Mouse (Mus musculus): ENCODE data around the gene BC034090. TPM values are rescaled to one million over a fixed set of nuclear protein-coding genes. Genes with fewer than 3 reads are reported as not detected.

Gene BC034090
- total and polyA plus RNA-seq, 3 experiments: 29.6 to 33.5 (median 30.6) TPM

DNA sequence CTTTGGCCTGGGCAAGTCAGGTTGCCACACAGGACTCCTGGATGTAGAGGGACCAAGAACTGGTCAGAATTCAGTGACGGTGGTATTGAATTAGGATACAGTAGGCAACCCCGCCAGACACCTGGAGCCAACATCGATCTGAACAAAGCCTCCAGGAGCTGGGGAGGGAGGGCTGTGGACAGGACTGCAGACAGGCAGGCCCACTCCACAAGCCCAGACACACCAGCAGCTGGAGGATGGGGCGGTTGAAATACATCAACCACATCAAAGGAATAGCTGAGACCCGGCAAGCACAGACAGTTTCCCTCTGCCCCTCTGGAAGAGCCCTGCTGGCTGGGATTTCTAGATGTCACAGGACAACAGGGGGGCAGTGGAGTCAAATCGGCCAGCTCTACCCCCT, 27.4 kb downstream of the BC034090 start:
- no peak for DNase-seq

DNA sequence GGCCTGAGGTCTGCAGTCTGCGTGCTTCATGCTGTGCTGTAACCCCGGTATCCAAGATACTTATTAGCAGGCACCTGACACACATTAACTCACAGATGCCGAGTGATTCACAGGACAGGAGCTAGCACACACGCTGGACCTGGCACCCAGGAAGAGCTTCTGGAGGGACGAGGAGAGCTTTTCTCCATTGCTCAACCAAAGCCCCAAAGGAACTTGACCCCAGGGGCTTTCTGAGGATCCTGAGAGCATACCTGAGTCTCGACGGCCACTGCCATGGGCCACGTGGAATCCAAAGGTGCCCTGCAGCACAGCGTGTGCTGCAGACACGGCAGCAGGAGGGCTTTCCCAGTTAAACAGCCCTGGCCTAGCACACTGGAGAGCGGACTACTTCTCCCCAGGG, 27.9 kb downstream of the BC034090 start:
- no peak for DNase-seq

DNA sequence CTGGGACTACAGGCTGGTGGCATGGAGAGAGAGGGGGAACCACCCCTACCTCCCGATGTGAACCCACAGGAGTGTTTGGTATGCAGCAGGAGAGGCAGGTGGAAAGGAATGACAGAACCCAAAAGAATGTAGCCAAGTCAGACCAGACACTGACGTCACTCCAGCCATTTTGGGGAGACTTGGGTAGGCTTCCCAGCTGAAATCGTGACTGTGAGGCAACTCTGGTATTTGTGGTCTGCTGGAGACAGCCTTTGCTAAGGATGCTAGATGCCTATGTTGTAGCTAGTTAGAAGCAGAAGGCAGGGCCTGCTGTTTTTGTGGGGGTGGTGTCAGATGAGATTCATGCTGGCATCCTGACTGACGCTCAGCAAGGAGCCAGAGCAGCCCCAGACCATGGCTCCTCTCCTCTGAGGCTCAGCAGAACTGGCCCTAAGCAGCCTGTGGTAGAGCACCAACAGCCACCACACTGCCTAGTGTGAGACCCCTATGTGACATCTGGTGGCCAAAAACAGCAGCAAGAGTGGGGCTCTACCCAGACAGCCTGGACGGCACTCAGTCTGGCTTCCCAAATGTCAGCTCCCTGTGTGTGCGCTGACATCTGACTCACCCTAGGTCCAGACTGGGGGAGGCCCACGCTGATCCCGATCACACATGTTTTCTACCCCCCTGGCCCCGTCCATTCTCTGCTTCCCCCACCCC, 29.0 kb downstream of the BC034090 start:
- no peak for DNase-seq

DNA sequence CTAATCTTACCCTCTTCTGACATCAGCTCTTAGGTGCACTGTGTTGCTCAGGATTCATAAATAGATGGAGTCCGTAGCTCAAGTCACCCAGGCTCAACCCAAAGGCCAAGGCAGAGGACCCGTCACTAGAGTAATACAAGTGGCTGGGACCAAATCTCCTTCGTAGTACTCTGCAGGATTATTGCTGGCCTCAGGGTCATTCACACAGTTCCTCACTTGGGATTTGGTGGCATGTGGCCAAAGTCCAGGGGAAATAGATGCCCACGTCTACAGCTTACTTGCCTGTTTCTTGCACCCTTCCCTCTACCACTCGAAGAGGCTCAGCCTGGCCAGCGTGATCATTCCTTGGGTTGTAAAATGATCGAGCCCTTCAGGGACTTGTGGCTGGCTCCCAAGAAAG, 30.3 kb downstream of the BC034090 start:
- no peak for DNase-seq

DNA sequence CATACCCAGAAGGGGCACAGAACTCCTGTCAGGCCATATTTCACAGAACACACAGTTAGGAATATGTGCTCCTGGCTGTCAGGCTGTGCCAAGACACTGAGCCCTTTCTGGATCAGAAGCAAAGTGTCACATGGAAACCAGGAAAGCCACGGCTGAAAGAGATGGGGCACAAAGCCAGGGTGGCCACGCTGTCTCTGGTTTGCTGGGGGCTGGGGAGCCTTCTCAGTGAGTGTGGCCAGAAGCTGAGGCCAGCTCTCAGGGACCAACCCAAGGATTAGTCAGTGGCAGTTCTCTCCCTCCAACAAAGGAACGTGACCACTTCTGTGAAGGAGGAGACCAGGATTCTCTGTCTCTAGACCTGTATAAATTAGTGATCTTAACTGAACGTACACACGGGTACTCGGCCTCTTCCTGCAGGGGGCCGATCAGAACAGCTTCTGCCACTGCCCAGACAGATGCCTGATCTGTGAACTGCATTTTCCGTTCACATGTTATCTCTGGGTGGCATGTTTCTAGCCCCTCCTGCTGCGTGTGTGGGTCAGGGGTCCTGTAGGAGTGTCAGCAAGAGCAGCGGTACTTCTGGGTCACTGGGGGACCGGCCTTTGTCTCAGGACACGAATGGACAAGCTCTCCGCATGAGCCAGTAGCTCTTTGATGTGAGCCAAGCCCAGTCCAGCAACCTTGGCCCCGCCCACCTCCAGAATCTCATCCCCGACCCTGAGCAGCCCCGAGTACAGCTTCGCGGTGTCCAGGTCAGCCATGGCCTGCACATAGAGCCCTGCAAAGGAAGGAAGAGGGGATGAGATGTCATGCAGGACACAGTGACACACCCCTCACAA, 31.1 kb downstream of the BC034090 start:
- peak; percentile 67 for DNase-seq

DNA sequence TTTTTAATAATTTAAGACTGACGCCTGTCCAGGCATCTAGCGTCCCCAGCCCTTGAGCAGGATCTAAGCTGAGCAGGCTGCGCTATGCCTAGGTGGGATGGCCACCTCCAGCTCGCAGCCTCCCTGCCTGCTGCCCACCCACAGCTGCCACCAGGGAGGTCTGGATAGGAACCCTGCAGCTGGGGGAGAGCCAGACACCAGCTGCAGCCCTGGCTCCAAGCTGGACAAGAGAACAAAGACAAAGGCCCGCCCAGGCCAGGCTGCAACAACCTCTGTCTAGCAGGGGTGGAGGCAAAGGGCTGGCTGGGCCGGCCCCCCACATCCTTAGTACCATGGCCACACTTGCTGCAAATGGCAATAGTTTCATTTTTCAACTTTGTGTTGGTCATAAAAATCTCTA, 31.8 kb downstream of the BC034090 start:
- peak; percentile 55 for DNase-seq

DNA sequence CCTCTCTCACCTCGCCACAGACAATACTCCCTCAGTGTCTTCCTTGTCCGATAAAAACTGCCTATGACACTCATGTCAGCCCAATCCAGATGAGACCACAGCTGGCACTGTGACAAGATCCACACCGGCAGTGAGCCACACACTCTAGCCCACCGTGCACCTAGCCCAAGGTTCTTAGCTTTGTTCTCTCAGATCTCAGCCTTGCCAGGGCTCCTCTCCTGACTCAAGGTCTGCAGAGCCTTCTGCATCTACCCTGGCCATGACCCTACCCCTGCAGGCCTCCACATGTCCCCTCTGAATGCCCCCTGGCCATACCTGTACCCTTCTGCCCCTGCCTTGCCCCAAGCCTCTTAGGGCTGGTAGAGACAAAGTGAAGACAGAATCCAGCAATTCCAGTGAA, 32.2 kb downstream of the BC034090 start:
- DNase-seq: peak; percentile 52

DNA sequence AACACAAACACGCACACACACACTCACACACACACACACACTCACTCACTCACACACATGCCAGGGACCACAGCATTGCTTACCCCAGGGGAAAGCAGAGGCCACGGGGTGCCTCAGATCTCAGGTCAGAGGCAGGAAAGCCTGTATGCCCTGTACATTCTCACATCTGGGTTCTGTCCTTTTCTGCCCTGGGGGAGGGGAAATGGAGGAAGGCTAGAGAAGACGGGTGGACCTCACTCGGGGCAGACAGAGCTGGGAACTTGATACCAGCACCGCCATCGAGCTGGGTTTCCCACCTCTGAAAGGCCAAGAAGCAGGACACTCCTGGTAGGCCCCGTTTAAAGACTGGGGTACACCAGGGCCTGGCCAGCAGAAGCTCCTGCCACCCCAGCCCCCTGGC, 33.2 kb downstream of the BC034090 start:
- no peak for DNase-seq

DNA sequence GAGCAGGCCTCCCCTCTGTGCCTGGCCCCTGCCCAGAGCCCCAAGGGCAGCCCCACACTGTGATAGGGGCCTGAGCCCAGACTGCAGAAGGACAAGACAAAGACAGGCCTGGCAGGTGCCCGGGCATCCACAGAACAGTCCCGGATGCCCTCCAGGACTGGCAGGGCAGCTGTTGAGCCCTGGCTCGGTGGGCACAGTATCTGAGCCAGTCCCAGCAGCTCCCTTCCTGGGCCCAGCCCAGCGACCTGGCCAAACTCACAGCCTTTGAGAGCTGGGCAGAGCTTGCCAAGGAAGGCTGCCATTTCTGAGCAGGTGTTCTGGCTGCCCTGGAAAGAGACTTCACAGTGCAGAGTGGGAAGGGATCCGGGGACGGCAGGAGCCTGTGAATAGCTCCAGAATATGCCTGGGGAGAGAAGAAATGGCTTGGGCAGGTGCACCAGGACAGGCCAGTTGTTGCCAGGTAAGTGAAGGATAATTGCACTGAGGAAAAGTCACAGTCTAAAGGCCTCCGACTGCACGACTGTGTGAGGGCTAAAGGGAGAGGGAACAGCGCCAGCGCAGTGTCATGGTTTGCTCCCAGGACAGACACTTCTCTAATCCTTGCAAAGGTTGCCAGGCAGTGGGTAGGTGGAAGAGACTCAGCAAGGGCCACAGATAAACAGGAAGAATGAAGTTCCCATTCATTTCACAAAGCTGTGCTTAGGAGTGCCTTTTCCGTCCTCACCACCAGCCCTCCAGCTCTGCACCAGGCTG, 34.1 kb downstream of the BC034090 start:
- no peak for DNase-seq

DNA sequence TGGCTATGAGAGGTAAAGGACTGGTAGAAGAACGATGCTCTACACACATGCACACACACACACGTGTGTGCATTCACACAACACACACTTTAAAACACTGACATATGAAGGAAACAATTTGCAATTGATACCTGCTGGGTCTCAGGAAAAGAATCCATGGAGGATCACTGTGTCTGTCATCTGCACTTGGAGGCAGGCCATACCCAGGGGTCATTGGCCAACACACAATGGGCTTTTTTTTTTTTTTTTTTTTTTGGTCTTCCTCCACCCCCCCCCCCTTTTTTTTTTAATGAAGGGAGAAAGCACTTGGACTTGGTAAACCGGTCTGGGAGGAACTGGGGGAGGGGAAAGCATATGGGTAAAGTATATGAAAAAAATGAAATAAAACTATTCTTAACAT, 36.4 kb downstream of the BC034090 start:
- DNase-seq: no peak

DNA sequence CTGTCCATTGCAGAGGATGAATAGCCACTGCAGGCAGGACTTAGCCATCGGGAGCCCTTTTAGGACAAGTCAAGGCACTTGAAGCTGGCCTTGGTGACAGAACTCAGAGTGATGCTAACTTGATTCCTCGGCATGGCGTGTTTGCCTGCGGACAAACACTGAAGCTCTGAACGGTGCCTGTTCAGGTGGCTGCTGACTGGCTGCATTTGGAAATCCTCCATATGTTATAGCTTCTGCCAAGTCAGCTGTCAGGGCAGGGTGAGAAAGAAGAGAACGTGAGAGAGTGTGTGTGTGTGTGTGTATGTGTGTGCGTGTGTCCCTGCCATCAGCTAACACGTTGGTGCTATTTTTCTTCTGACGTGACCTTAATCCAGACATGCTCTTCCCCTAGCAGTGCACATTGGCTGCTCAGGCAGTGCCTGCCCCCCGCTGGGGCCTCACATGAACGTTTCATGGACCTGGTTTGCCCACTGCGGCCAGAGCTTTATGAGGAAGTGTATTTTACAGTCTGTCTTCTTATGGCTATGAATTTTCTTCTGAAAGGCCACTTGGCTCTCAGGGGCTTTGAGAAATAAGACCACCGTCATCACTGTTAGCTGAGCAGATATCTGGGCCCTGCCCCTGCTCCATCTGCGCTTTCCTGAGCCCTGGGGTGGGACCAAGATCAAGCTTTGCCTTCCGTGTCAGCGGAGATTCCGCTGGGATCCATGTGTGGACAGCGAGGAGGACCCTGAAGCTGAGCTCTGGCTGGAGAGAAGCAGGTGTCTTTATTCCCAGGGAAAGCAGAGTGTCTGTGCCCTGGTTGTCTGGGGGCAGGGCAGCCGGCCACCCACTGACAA, 38.2 kb downstream of the BC034090 start:
- no peak for DNase-seq

DNA sequence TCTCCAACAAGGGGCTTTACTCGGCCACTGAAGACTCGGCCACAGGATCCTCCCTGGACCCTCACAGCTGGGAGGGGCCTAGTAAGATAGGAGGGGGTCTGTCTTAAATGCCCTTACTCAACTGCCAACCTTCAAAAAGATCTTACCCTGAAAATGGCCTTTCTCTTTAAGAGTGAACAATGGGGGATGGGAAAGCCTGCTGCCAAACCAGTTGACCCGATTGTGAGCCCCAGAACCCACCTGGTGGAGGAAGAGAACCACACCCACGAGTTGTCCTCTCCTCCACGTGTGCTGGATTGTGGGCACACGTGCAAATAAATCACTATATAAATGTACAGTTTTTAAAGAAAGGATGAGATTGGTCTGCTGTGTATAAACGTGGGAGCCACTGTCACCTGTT, 38.9 kb downstream of the BC034090 start:
- no peak for DNase-seq

DNA sequence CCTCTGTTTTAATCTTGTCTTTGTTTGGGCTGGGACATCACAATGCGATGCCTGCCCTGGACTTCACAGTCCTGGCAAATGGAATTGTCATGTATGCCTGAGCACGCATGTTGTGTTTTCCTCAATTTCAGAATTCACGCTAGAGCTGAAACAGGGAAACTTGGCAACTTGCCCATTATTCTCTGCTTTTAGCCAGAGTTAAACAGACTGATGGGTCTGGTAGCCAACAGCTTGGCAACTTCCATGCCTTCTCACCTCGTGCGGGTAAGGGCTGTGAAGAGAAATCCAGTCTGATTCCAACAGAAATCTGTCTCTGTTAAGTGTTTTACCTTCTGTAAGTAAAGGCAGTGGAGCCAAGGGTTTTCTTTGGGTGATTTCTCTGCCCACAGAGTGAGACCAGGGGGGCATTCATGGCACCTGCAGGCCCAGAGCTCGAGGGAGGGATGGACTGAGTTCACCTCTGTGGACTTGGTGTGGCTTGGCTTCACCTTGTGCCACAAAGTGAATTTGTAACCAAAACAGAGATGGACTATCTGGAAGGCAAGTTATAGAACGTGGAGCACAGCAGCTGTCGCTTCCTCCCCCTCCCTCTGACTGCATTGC, 39.6 kb downstream of the BC034090 start:
- no peak for DNase-seq

DNA sequence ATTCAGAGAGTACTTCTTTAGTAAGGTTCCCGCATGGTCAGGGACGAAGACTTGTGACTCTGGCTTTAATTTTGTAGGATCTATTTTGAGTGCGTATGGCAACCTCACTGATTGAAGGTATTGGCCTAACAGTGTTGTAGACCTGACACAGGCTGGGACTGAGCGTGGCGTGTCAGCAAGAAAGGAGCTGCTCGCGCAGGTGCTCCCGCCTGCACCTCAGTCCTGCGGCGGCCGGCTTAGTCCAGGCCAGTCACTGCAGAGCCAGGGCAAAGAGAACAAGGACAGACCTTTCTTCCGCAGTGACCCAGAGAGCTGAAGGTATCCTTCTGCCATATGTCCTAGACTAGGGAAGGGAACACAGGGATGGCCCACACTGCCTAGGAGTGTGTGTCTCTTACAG, 40.3 kb downstream of the BC034090 start:
- DNase-seq: no peak

DNA sequence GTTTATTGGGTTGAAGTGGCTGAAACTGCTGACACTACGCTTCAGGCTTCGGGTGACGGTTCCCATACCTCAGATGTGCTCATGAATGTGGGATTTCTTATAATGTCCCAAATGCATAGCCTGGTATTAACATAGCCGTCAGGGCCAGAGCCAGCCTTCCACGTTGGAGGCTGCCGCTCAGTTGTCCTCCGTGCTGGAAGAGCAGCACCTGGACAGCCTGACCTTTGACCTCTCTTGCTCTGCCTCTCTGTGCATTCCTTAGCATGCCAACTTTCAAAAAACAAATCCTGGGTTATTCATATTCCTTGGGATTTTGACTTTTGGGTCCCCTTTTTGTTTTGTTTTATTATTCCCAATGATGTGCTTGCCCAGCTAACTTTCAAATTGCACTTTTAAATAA, 41.1 kb downstream of the BC034090 start:
- no peak for DNase-seq

DNA sequence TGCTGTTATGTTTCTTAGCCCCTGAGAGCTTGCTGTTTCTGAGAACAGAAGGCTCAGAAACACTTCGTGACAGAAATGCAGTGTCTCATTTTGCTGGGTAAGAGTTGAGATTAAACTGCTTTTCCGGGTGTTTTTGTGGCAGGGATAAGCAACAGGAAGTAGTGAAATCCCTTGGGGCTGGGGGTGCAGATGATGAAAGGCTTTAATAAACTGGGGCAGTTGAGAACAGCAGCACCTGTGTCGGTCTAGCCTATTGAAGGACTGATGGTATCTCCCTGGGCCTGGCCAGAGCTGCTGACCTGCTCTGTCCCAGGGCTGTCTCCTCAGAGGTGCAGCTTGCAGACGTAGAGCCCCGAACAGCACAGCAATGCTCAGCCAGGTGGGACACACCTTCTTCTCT, 41.8 kb downstream of the BC034090 start:
- DNase-seq: no peak

DNA sequence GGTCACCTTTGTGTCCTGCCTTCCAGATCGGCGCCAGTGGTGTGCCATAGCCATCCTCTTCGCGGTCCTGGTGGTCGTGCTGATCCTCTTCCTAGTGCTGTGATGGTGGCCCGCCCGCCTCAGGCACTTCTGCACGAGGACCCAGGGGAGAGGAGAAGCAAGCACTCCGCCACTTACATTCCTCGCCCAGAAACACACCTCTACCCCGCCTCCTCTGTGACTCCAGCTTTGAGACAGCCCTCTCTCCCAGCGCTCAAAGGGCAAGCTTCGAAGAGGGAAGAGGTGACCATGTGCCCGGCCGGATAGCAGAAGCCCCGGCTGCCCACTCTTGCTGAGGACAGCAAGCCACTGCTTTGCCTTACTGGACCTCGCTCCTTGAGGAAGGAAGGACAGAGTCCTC, 42.3 kb downstream of the BC034090 start:
- no peak for DNase-seq

DNA sequence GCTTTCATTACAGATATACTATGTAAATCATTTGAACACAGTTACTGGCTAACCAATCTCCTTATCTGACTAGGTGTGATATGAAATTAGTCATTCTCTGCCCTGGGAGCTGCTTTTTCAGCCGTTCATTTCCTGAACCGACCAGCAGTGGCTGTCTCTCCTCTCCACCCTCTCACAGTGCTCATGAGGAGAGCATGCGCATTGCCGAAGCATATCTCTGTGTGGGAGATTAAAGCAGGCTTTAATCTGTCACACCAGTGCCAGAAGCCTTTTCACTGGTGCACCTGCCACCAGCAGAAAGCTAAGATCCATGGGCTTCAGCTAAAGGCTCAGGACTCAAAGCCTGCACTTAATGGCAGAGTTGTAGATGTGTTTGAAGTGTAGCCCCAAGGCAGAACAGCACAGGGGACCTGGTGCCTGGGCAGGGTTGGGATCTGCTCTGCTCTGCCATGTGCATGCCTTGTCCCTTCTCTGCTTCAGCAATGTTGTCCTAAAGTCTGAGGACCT, 42.8 kb downstream of the BC034090 start:
- DNase-seq: no peak

DNA sequence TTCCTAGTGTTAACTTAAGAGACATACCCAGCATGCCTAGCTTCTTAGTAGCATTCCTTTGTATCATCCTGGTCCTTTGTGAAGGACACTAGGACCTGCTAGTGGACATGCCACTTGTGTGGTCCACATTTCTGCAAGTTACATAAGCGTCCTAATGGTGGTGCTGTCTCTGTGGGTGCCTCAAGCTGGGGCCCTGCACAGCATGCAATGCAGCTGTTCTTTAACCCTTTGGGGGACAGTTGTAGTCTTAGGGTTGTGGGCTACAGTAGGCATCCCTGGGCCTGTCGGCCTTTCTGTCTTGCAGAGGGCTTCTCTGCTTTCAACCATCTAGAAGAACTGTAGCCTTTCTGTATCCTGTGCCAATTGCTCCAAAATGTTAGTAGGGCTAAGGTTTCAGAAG, 43.3 kb downstream of the BC034090 start:
- no peak for DNase-seq

DNA sequence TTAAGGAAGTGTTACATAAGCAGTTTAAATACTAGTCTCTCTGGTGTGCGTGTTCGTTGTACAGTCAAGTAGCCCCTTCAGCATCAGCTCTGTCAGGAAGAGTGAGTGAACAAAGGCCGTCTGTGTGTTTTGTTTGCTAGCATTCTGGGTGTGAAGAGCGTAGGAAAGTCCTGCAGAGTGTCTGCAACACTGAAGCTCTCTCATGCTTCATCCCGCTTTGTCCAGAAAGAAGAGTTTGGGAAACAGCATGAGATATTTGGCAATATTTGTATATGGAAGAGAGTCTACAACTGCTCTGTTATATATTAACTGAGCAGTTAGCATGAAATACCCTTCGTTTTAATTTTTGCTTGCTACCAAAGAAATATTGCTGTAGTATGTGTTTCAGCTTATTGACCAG, 44.7 kb downstream of the BC034090 start:
- no peak for DNase-seq

DNA sequence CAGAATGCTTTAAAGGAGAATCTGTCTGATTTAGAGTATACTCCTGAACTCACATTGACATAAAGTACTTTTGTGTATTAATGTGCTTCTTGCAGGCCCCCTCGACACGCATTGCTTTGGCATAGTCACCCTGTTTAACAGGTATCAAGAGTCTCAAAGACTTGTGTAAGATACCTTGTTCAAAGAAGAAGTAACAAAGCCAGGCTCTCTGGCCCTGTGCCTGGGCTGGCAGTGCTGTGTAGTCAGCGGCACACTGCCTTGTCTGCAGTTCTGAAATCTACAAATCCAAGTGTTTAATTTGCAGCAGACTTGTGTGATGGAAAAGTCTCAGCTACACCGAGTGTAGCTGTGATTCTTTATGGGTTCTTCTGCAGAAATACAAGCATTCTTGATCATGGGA, 47.6 kb downstream of the BC034090 start:
- no peak for DNase-seq
